Mouse (Mus musculus): ENCODE data around the gene Dpf1.

DNA sequence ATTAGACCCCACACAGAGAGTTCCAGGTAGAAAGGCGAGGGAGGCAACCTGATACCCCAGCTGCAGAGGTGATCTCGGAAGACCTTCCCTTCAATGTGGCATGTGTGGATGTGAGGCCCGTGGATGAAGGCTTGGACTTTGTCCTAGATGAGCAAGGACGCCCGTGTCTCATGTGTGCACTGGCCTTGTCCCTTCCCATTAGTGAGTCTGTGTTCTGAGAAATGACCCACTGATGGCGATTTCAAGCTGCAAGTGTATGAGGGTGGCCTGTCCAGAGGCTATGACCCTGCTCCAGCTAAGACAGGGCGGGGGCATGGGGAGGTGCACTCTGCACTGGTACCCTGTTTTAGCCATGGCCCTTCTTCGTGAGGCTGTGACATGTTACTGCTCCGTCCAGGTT lies 36.5 kb downstream of the Dpf1 start:
- no peak for TF ChIP-seq CTCF (IDR thresholded peaks at IDR 0.05; ENCODE audit: low read depth, low read length)
- no peak for TF ChIP-seq POLR2A (IDR thresholded peaks at IDR 0.05; ENCODE audit: extremely low read depth, insufficient read depth, low read length)

All from liver, adult 2 months (tissue).